Mouse (Mus musculus): ENCODE results near the gene Ccdc78. TPM values are rescaled to one million over a fixed set of nuclear protein-coding genes. Genes with fewer than 3 reads are reported as not detected.
A peak's percentile ranks its signal among the peaks of the same experiment; 100 is the strongest.
"Not testable (repeated sequence)": the region's sequence is repeated elsewhere in the genome, so short reads cannot be mapped to it uniquely, and the experiment has no call there.

The Ccdc78 gene
- total RNA-seq (2014; rRNA removed) (0.10 and 0.50 TPM in 2 replicates), polyA plus RNA-seq (2015; fragmentation: Nextera tagmentation; extraction: Ambion mirVana) (1.0 and 1.2 TPM in 2 replicates)

DNA sequence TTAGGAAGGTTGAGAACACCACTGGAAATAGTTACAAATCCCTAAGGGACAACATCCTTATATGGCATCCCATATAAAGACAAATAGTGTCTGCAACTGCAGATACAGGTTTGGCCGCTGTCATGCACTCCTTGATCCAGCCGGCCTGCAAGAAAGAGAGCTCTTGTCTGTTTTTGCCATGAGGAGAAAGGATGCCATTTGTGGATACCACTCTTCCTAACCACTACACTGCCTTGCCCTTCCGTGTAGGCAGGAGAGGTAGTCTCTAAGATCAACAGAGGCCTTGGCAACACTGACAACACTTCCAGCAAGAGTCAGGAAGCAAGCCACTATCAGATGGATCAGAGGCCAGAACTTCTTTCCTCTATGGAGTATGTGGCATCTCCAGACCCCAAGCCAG is at the start of gene Ccdc78:
Gene Ccdc78, plus strand, starts transcription at position 301 of the 400 bp plus-strand sequence.
- H3K4me2 ChIP-seq (ENCODE audit: low read depth, low read length): peak within 1 kb of the TSS; percentile 91
- H3K4me3 ChIP-seq (ENCODE audit: low read length): peak within 1 kb of the TSS; percentile 71
- ATAC-seq (no peak), DNase-seq (ENCODE audit: low spot score) (no peak)
- no peaks in the 10 kb centered on the region for H3K27me3 ChIP-seq (ENCODE audit: insufficient read depth, low read length)
- H3K9ac ChIP-seq (replicated peaks; ENCODE audit: low read length): peak within 1 kb of the TSS; percentile 78
- H3K4me1 ChIP-seq (ENCODE audit: insufficient read depth, low read length): peaks cover 9% of the 10 kb centered on the region
- peak within 1 kb of the TSS; percentile 87 for H3K27ac ChIP-seq
- peaks cover 25% of the 10 kb centered on the region for H3K36me3 ChIP-seq (ENCODE audit: insufficient read depth, low read length)
- no peaks in the 10 kb centered on the region for H3K9me3 ChIP-seq (ENCODE audit: low read length)
- 83% methylated on average over 3 of the region's 3 CpGs for WGBS
- no peak for TF ChIP-seq CTCF (IDR thresholded peaks at IDR 0.05; ENCODE audit: low read depth)

DNA sequence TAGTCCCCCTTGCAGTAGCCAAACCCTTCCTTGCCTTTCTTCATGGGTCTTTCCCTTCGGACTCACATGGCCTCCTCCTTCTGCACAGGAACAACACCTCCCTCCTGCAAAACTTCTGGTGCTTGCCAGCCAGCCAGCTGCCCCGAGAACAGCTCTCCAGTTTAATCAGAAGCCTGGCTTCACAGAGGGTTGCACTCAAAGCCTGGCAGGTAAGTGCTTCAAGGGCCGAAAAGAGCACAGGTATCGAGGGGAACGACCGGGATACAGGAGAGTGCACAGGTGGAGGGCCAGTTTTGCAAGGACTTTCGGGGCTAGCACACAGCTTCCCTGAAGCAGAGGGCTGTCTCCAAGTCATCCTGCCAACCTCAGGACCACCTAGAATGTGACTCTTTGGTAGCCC is 47.5 kb upstream of the Ccdc78 start:
- DNase-seq (ENCODE audit: low spot score) (no peak), ATAC-seq (no peak)
- WGBS: 81% methylated on average over 7 of the region's 7 CpGs

DNA sequence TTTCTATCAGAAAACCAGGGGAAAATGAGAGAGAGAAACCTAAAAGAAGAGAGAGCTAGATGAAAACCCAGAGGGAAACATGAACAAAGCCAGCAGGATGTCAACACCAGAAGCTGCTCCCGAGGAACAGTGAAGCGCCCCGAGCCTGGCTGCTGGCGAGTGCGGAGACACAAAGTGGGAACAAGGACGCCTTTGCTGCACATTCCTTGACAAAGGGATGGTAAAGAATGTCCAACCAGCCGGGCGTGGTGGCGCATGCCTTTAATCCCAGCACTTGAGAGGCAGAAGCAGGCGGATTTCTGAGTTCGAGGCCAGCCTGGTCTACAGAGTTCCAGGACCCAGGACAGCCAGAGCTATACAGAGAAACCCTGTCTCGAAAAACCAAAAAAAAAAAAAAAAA is 44.9 kb upstream of the Ccdc78 start:
- ATAC-seq; DNase-seq (ENCODE audit: low spot score); H3K4me3 ChIP-seq (ENCODE audit: low read length); H3K4me2 ChIP-seq (ENCODE audit: low read depth, low read length); H3K36me3 ChIP-seq (ENCODE audit: insufficient read depth, low read length); H3K4me1 ChIP-seq (ENCODE audit: insufficient read depth, low read length); H3K9me3 ChIP-seq (ENCODE audit: low read length); H3K27me3 ChIP-seq (ENCODE audit: insufficient read depth, low read length); H3K27ac ChIP-seq; H3K9ac ChIP-seq (replicated peaks; ENCODE audit: low read length): not testable (repeated sequence)
- WGBS: 69% methylated on average over 12 of the region's 12 CpGs

More for the DNA sequence above, 47.5 kb upstream of the Ccdc78 start:
- Histone ChIP-seq H3K9ac (replicated peaks; ENCODE audit: low read length) (no peak overlapping the region), H3K4me1 (ENCODE audit: insufficient read depth, low read length) (no peaks in the 10 kb centered on the region), H3K4me3 (ENCODE audit: low read length) (no peak overlapping the region), H3K4me2 (ENCODE audit: low read depth, low read length) (no peak overlapping the region), H3K27ac (no peak overlapping the region), H3K9me3 (ENCODE audit: low read length) (no peaks in the 10 kb centered on the region), H3K36me3 (ENCODE audit: insufficient read depth, low read length) (no peaks in the 10 kb centered on the region), H3K27me3 (ENCODE audit: insufficient read depth, low read length) (no peaks in the 10 kb centered on the region)
- no peak for TF ChIP-seq CTCF (IDR thresholded peaks at IDR 0.05; ENCODE audit: low read depth)

DNA sequence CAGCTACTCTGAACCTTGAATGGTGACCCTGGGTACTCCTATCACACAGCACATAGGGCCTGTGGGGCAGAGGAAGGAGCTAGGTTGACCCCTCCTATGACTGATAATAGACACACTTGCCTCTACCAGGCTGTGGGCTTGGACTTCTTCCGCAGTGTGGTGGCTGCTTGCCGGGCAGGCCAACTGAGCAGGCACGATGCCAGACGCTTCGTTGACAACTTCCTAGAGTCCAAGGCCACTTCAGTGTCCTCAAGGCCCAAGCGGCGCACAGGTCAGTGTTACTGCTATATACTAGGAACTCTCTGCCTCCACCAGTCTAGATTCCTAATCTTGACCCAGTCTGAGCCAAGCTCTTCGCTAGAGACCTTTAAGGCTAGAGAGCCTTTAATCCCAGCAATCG is 42.5 kb upstream of the Ccdc78 start:
- no peaks in the 10 kb centered on the region for H3K4me1 ChIP-seq (ENCODE audit: insufficient read depth, low read length)
- no peak overlapping the region for H3K9ac ChIP-seq (replicated peaks; ENCODE audit: low read length)
- WGBS: 86% methylated on average over 9 of the region's 9 CpGs
- no peak overlapping the region for H3K4me3 ChIP-seq (ENCODE audit: low read length)
- no peak for DNase-seq (ENCODE audit: low spot score)
- TF ChIP-seq CTCF (IDR thresholded peaks at IDR 0.05; ENCODE audit: low read depth): no peak
- no peak overlapping the region for H3K27ac ChIP-seq
- H3K36me3 ChIP-seq (ENCODE audit: insufficient read depth, low read length): no peaks in the 10 kb centered on the region
- H3K4me2 ChIP-seq (ENCODE audit: low read depth, low read length): no peak overlapping the region
- no peak for ATAC-seq
- H3K9me3 ChIP-seq (ENCODE audit: low read length): no peaks in the 10 kb centered on the region
- no peaks in the 10 kb centered on the region for H3K27me3 ChIP-seq (ENCODE audit: insufficient read depth, low read length)

DNA sequence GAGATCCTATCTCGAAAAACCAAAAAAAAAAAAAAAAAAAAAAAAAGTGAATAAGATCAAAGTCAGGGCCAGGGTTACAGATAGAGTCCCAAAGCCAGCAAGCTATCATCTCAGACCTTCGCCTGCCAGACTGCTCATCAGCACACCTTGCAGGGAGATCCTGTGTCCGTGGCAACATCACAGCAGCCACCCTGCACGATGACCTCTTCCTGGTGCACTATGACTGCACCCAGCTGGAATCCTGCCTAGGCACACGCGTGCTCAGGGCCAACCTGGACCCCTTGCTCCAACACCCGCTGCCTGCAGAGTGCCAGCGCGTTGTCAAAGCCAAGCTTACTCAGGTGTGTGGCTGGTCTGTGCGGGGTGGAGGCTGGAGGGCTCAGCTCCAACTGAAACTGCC is 42.1 kb upstream of the Ccdc78 start:
- H3K9ac ChIP-seq (replicated peaks; ENCODE audit: low read length): no peak overlapping the region
- no peaks in the 10 kb centered on the region for H3K4me1 ChIP-seq (ENCODE audit: insufficient read depth, low read length)
- ATAC-seq (no peak), DNase-seq (ENCODE audit: low spot score) (no peak)
- no peaks in the 10 kb centered on the region for H3K36me3 ChIP-seq (ENCODE audit: insufficient read depth, low read length)
- no peak overlapping the region for H3K27ac ChIP-seq
- WGBS: 80% methylated on average over 10 of the region's 10 CpGs
- H3K27me3 ChIP-seq (ENCODE audit: insufficient read depth, low read length): no peaks in the 10 kb centered on the region
- H3K4me3 ChIP-seq (ENCODE audit: low read length): no peak overlapping the region
- no peaks in the 10 kb centered on the region for H3K9me3 ChIP-seq (ENCODE audit: low read length)
- no peak for TF ChIP-seq CTCF (IDR thresholded peaks at IDR 0.05; ENCODE audit: low read depth)
- H3K4me2 ChIP-seq (ENCODE audit: low read depth, low read length): no peak overlapping the region

DNA sequence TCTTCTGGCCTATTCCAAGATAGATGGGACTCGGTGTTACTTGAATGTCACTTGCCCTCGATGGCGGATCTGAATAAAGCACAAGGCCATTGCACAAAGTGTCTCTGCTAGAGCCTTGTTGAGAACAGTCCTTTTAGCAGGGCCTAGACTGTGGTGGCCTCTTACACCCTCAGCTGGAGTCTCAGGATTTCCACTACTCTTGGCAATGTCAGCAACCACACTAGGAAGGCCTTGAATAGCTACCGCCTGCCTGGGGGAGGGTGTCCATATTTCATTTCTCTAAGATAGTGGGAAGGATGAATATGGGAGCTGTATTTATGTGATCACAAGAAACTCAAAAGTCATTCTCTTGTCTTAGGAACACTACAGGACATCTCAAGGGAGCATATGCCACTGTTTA is 38.1 kb upstream of the Ccdc78 start:
- WGBS: 96% methylated on average over 4 of the region's 4 CpGs
- Histone ChIP-seq H3K27me3 (ENCODE audit: insufficient read depth, low read length) (no peaks in the 10 kb centered on the region), H3K9ac (replicated peaks; ENCODE audit: low read length) (no peak overlapping the region), H3K4me1 (ENCODE audit: insufficient read depth, low read length) (no peaks in the 10 kb centered on the region), H3K36me3 (ENCODE audit: insufficient read depth, low read length) (no peaks in the 10 kb centered on the region), H3K4me3 (ENCODE audit: low read length) (no peak overlapping the region), H3K27ac (no peak overlapping the region), H3K4me2 (ENCODE audit: low read depth, low read length) (no peak overlapping the region), H3K9me3 (ENCODE audit: low read length) (no peaks in the 10 kb centered on the region)
- DNase-seq (ENCODE audit: low spot score) (no peak), ATAC-seq (no peak)
- TF ChIP-seq CTCF (IDR thresholded peaks at IDR 0.05; ENCODE audit: low read depth): no peak

DNA sequence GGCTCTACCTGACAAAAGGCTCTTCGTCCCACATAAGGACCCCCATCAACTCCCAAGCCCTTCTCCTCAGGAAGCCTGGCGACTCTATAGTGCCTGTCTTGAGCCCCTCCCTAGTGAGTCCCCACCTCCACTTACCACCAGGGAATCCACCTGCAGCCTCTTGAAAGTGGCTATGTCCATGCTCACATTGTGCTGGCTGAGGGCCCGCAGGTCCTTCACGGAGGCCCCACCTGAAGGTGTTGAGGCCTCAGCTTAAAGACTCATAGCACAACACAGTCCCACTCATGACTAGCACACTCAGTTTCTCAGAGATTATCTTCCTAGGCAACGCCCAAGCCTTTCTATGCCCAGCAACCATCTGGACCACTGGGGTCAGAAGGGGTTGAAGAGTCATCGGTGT is 37.1 kb upstream of the Ccdc78 start:
- Histone ChIP-seq H3K4me2 (ENCODE audit: low read depth, low read length) (no peak overlapping the region), H3K4me1 (ENCODE audit: insufficient read depth, low read length) (no peaks in the 10 kb centered on the region), H3K4me3 (ENCODE audit: low read length) (no peak overlapping the region), H3K27me3 (ENCODE audit: insufficient read depth, low read length) (no peaks in the 10 kb centered on the region), H3K9ac (replicated peaks; ENCODE audit: low read length) (no peak overlapping the region), H3K9me3 (ENCODE audit: low read length) (no peaks in the 10 kb centered on the region), H3K36me3 (ENCODE audit: insufficient read depth, low read length) (no peaks in the 10 kb centered on the region), H3K27ac (no peak overlapping the region)
- 82% methylated on average over 6 of the region's 6 CpGs for WGBS
- ATAC-seq (no peak), DNase-seq (ENCODE audit: low spot score) (no peak)
- TF ChIP-seq CTCF (IDR thresholded peaks at IDR 0.05; ENCODE audit: low read depth): no peak
